Mouse (Mus musculus) heart, adult 18-20 months (tissue): ENCODE measurements around the gene Slc4a5. TPM values are rescaled to one million over a fixed set of nuclear protein-coding genes. Genes with fewer than 3 reads are reported as not detected.
"Not testable (repeated sequence)": the region's sequence is repeated elsewhere in the genome, so short reads cannot be mapped to it uniquely, and the experiment has no call there.

Source experiments
- DNase-seq, 2 experiments: peaks; one replicate each; pipeline ENCODE4 v3.0.0; 2021 to 2022; ENCODE audit warnings: mixed read lengths in 1 of 2
- total RNA-seq, 2 experiments: library from RNA; stranded (reverse); gene quantifications; 2 replicates each; pipeline ENCODE4 v1.2.3; 2021

Gene Slc4a5
- total RNA-seq, 2 experiments from 2014 or later = 0.08 TPM; not detected in 1

GRCm38 (mm10) chr6:83311206-83311605 is 91.6 kb downstream of the Slc4a5 start:
- DNase-seq = no peak

GRCm38 (mm10) chr6:83312021-83312420 is 92.4 kb downstream of the Slc4a5 start:
- DNase-seq = no peak

DNA sequence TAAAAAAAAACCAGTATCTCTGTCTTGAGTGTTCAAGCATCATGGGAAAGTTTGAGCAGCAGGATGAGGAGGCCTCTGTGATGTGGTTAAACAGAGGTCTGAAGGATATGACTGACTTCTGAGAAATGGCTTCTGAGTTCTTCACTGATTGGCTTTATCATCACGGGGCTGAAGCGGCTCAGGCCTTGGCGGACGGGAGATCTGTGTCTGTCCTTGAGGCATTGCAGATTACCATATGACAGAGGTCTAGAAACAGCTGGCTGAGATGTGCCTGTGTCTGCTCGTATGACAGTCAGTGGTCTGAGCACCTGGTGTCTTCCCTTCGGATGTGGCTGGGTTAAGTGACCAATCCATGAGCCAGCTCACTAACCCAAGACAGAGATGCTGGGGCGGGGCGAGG is 92.9 kb downstream of the Slc4a5 start:
- DNase-seq = no peak

- DNase-seq = no peak
These were observed 95.7 kb downstream of the Slc4a5 start for GRCm38 (mm10) chr6:83315293-83315692.

- DNase-seq = no peak
These were observed 96.4 kb downstream of the Slc4a5 start for GRCm38 (mm10) chr6:83316022-83316421.

GRCm38 (mm10) chr6:83317108-83317741 is 97.6 kb downstream of the Slc4a5 start:
- peak; percentile 91 to 94 for DNase-seq

GRCm38 (mm10) chr6:83321927-83322326 is 102.3 kb downstream of the Slc4a5 start:
- no peak for DNase-seq

- DNase-seq = no peak
These were observed 103.2 kb downstream of the Slc4a5 start for GRCm38 (mm10) chr6:83322794-83323193.

GRCm38 (mm10) chr6:83323652-83324419 is 104.2 kb downstream of the Slc4a5 start:
- DNase-seq = no peak

DNA sequence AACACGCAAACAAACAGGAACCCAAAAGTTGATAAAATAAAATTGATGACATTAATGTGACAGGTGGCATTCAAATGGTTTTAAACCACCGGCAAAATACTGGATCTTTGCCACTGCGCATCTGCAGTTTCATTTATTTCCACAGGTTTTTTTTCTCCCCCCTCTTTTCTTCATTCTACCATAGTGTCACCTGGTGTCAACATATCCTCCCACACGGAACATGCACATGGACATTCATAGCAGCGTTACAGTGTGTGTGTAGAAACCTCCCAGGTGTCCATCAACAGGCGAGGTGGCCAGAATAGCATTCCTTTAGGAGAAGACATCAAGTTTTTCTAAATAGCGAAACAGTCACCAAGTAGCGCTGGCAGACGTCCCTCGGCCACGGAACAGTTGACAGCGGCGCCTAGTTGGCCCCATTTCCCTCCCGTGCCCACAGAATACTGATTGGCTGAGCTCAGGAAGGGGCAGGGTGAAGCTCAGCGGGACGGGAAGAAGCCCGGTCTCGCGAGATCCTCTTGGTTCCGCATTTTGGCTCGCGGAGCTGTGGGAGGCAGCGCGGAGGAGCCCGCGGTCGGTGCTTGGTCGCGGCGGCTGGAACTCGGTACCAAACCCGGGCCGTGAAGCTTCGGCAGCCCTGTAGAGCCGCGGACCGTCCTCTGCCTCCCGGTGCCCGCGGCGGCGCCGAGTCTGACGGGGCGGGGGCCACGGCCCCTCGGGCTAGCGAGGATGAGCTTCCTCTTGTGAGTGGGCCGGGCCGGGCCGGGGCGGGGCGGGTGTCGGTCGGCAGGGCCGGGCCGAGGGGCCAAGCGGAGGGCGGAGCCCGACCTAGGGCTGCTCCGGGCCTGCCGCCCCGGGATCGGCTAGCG is 106.1 kb downstream of the Slc4a5 start, which contains the start of the genes Mthfd2 and Mob1a:
TSS of gene Mthfd2 (minus strand) at position 384 of the 869 bp plus-strand sequence.
TSS of gene Mob1a (plus strand) at position 492 of the 869 bp plus-strand sequence.
- DNase-seq = peak; percentile 97 to 98

GRCm38 (mm10) chr6:83326394-83326736 is 106.7 kb downstream of the Slc4a5 start:
- no peak for DNase-seq

DNA sequence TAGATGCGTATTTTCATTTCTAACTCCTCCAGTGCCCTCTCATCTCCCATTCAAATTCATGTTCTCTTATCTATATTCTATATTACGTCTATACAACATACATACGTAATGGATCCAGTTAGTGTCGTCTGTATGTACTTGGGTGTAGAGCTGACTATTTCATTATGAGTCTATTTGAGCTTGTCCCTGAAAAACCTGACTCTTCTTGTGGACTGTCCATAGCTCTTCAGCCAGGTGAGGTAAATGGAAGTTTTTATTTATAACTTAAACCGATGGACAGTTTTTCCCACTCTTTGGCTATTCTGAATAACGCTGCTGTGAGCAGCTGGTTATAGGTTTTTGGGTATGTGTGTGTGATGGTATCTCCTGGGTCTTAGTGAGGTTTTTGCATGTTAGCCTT is 107.1 kb downstream of the Slc4a5 start:
- no peak for DNase-seq

DNA sequence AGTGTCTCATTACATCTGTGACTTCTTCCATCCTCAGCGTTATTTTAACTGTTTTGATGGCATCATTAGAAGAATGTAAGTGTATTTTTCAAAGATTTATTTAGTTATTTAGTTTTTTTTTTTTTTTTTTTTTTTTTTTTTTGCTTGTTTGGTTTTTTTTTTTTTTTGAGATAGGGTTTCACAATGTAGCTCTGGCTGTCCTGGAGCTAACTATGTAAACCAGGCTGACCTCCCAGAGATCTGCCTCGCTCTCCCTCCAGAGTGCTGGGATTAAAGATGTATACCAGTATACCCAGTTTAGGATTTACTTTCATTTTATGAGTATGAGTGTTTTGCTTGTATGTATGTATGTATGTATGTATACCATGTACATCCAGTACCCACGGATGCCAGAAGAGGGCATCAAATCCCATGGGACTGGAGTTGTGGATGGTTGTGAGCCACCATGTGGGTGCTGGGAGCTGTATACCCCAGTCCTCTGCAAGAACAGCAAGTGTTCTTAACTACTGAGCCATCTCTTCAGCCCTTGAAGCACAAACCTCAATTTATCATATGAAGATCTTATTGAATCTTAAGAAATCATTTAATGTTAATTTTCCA is 108.1 kb downstream of the Slc4a5 start:
- DNase-seq = no peak

- DNase-seq = no peak
These were observed 121.8 kb downstream of the Slc4a5 start for GRCm38 (mm10) chr6:83341387-83341786.

- DNase-seq = no peak
These were observed 123.3 kb downstream of the Slc4a5 start for GRCm38 (mm10) chr6:83342957-83343356.

GRCm38 (mm10) chr6:83345285-83345684 is 125.7 kb downstream of the Slc4a5 start:
- DNase-seq = not testable (repeated sequence)

DNA sequence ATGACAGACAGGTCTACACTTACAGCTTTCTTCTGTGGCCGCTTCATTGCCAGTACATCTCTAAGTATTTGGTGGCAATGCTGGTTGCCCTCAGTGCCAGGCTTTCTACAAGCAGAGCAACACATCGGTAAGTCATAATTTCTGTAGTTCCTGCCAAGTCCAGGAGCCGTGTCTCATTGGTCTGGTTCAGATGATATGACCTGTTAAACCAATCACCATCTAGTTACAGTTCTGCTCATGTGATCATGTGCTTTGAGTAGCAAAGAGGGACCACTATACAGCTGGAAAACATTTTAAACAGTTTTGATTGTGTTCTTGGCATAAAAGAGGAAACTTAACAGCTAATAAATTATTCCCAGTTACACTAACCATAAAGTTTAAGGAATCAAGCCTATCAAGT is 128.3 kb downstream of the Slc4a5 start:
- DNase-seq = no peak

GRCm38 (mm10) chr6:83348873-83349272 is 129.2 kb downstream of the Slc4a5 start, which contains the start of gene Bola3:
TSS of gene Bola3 (plus strand) at chr6:83349147.
- no peak for DNase-seq

DNA sequence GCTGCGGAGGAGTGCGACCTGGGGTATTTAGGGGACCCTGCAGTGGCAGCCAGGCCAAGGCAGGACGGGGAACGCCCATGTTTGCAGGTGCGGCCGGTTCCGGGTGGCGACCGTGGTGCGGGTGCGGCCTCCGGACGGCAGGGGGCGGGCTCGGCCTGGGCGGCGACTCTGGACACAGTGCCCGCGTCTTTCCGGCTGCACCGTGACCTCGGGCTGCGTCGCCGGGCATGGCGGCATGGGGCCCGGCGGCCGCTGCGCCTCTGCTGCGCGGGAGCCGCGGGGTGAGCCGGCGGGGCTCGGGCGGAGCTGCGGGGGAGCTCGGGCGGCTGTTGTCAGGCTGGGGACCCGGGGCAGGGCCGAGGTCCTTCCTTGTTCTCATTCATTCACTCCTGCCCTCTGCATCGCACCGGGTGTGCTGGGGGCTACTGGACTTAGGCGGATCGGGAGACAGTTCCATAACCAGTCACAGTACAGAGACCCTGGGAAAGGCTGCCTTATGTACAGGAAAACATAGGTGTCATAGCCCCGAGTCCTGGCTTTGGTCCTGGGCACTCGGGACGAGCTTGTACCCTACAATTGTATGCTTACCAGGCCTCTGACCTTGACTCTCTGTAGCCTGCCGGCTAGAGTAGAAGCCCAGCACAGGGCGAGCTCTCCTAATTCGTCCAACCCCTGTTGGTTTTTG is 129.8 kb downstream of the Slc4a5 start:
- peak; percentile 88 to 95 for DNase-seq

DNA sequence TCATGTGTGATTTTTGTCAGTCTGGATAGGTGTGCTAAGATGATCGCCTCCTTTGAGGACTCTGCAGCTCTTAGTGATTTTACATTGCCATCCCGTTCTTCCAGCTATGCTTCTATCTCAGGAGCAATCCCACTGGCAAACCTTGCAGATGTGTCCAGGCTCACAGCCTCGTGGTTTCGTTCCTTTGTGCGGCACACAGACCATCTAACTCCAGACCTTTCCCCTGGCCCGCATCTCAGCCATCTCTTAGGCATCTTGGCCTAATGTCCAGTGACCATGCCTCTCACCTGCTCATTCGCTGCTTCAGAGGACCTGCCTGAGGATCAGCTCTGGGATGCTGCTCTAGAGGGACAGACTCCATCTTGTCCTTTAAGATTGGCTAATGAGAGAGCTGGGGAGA is 130.5 kb downstream of the Slc4a5 start:
- DNase-seq = no peak

DNA sequence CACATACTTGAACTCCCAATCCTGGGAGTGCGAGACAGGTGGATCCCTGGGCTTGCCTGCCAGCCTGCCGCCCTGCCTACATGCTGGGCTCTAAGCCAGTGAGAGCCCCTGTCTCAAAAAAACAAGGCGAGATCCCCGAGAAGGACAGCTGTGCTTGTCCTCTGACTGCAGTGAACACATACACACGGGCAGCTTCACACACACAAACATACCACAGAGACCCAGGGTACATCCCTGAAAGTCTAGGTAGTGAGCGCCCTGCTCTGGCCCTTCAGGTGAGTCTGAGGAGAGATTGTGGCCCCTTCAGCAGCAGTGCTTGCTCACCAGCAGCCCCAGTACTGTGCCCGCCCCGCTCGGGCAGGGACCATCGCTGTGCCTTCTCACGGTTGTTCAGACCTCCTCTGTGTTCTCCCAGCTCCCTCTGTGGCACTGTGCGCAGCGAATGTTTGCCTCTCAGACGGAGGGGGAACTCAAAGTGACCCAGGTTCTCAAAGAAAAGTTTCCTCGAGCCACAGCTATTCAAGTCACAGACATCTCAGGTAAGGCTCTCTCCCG is 131.3 kb downstream of the Slc4a5 start:
- DNase-seq = no peak
